ENCODE assay signal across 19 mouse cellular contexts in genomic region chr4:49510236-49510835, GRCm38 (mm10). TPM values are rescaled to one million over a fixed set of nuclear protein-coding genes. Genes with fewer than 3 reads are reported as not detected.
DNase-seq lines count a peak whose midpoint lies in the region; ATAC-seq lines count a peak whose summit lies in the region.
"Not testable (repeated sequence)": the region's sequence is repeated elsewhere in the genome, so short reads cannot be mapped to it uniquely, and the experiment has no call there.
"Had no signal": no experiment of that assay in that cellular context is flagged by ENCODE, and none has a peak within 500 bp of the region (broad histone marks: within the 10 kb centered on the region; RNA-seq: fewer than 3 reads in every experiment).

No protein-coding gene starts in this region.

- H3K27ac ChIP-seq in intestine, embryonic 16.5 days (ENCODE audit: low read length); liver, embryonic 12.5 days; liver, embryonic 15.5 days (replicated peaks); stomach, embryonic 16.5 days (ENCODE audit: low read length): not testable (repeated sequence)

- not testable (repeated sequence) for H3K27me3 ChIP-seq in intestine, embryonic 16.5 days (replicated peaks; ENCODE audit: control insufficient read depth, insufficient read depth, low read length); liver, embryonic 12.5 days (replicated peaks); liver, embryonic 15.5 days; stomach, embryonic 16.5 days (ENCODE audit: control insufficient read depth, insufficient read depth, low read length)

- H3K4me2 ChIP-seq in intestine, embryonic 16.5 days (ENCODE audit: low read depth, low read length); liver, embryonic 12.5 days; liver, embryonic 15.5 days; stomach, embryonic 16.5 days (ENCODE audit: low read depth, low read length): not testable (repeated sequence)

- H3K4me3 ChIP-seq in intestine, embryonic 16.5 days (ENCODE audit: low read length); liver, embryonic 12.5 days; liver, embryonic 15.5 days (replicated peaks); stomach, embryonic 16.5 days (replicated peaks; ENCODE audit: low read length): not testable (repeated sequence)

- not testable (repeated sequence) for H3K4me1 ChIP-seq in intestine, embryonic 16.5 days (ENCODE audit: control insufficient read depth, insufficient read depth, low read length); liver, embryonic 12.5 days; stomach, embryonic 16.5 days (ENCODE audit: control insufficient read depth, insufficient read depth, low read length)
- H3K4me1 ChIP-seq in liver, embryonic 15.5 days (replicated peaks), result peaks cover 10% of the 10 kb centered on the region

- peak; percentile 65 for DNase-seq in kidney, adult 9 months

- not testable (repeated sequence) for H3K9me3 ChIP-seq in intestine, embryonic 16.5 days (ENCODE audit: control insufficient read depth, low read length); liver, embryonic 12.5 days (replicated peaks); liver, embryonic 15.5 days (replicated peaks); stomach, embryonic 16.5 days (replicated peaks; ENCODE audit: control insufficient read depth, low read length)

- not testable (repeated sequence) for H3K9ac ChIP-seq in intestine, embryonic 16.5 days (ENCODE audit: low read depth, low read length); liver, embryonic 12.5 days; liver, embryonic 15.5 days; stomach, embryonic 16.5 days (ENCODE audit: low read length)

- 50% methylated on average over 1 of the region's 1 CpGs for WGBS in intestine, embryonic 16.5 days
- 79% methylated on average over 1 of the region's 1 CpGs for WGBS in liver, embryonic 12.5 days (ENCODE audit: insufficient replicate concordance)
- 74% methylated on average over 1 of the region's 1 CpGs for WGBS in liver, embryonic 15.5 days (ENCODE audit: insufficient replicate concordance)
- 57% methylated on average over 1 of the region's 1 CpGs for WGBS in stomach, embryonic 16.5 days

- ATAC-seq in intestine, embryonic 16.5 days, result peak; percentile 37
- ATAC-seq in liver, embryonic 12.5 days, result peak; percentile 45; the same call in 1 of the 2 replicates
- peak; percentile 66 for ATAC-seq in liver, embryonic 15.5 days (ENCODE audit: insufficient read depth)
- 0 out of 2 replicates have a peak, but pooled peaks have one; percentile 13 for ATAC-seq in stomach, embryonic 16.5 days (ENCODE audit: insufficient read depth, low FRiP score)

- not testable (repeated sequence) for H3K36me3 ChIP-seq in intestine, embryonic 16.5 days (ENCODE audit: control insufficient read depth, insufficient read depth, low read length)
- peaks cover 30% of the 10 kb centered on the region for H3K36me3 ChIP-seq in liver, embryonic 12.5 days
- H3K36me3 ChIP-seq in liver, embryonic 15.5 days (replicated peaks), result peaks cover 27% of the 10 kb centered on the region
- H3K36me3 ChIP-seq in stomach, embryonic 16.5 days (ENCODE audit: control insufficient read depth, insufficient read depth, low read length), result peaks cover 17% of the 10 kb centered on the region

RNA-seq across cellular contexts. Expression of gene Baat, which starts 4.0 kb away (rescaled TPM):
- polyA plus RNA-seq in intestine, embryonic 16.5 days (2015; fragmentation: Nextera tagmentation; extraction: Ambion mirVana), result 0.20 and 0.53 TPM in 2 replicates
- 0.21 and 0.37 TPM in 2 replicates for polyA plus RNA-seq in liver, embryonic 12.5 days (2016; fragmentation: Nextera tagmentation; extraction: Ambion mirVana)
- 1.5 and 2.2 TPM in 2 replicates for polyA plus RNA-seq in liver, embryonic 15.5 days (2015; fragmentation: Nextera tagmentation; extraction: Ambion mirVana)
- polyA plus RNA-seq in stomach, embryonic 16.5 days (2015; fragmentation: Nextera tagmentation; extraction: Ambion mirVana), result 0.06 and 0.36 TPM in 2 replicates
- polyA plus RNA-seq: activated CD4-positive, CD25-positive, alpha-beta regulatory T cell, adult 4 months; CD4-positive, CD25-positive, alpha-beta regulatory T cell, adult 4 months; embryonic facial prominence, embryonic 13.5 days; erythroblast, embryonic 14.5 days; forebrain, embryonic 15.5 days; gonadal fat pad, adult 2 months; heart, embryonic 12.5 days; heart, embryonic 15.5 days; hindbrain, embryonic 13.5 days; hindbrain, embryonic 16.5 days had no signal

RNA-seq across cellular contexts. Expression of gene Mrpl50, which starts 10.6 kb away (rescaled TPM):
- polyA plus RNA-seq in intestine, embryonic 16.5 days (2015; fragmentation: Nextera tagmentation; extraction: Ambion mirVana), result 90.7 and 98.9 TPM in 2 replicates
- polyA plus RNA-seq in liver, embryonic 12.5 days (2016; fragmentation: Nextera tagmentation; extraction: Ambion mirVana), result 65.8 and 67.3 TPM in 2 replicates
- 50.6 and 51.5 TPM in 2 replicates for polyA plus RNA-seq in liver, embryonic 15.5 days (2015; fragmentation: Nextera tagmentation; extraction: Ambion mirVana)
- 86.3 and 87.7 TPM in 2 replicates for polyA plus RNA-seq in stomach, embryonic 16.5 days (2015; fragmentation: Nextera tagmentation; extraction: Ambion mirVana)

RNA-seq across cellular contexts. Expression of gene Zfp189, which starts 10.6 kb away (rescaled TPM):
- 4.4 and 4.8 TPM in 2 replicates for polyA plus RNA-seq in intestine, embryonic 16.5 days (2015; fragmentation: Nextera tagmentation; extraction: Ambion mirVana)
- 4.3 and 4.6 TPM in 2 replicates for polyA plus RNA-seq in liver, embryonic 12.5 days (2016; fragmentation: Nextera tagmentation; extraction: Ambion mirVana)
- polyA plus RNA-seq in liver, embryonic 15.5 days (2015; fragmentation: Nextera tagmentation; extraction: Ambion mirVana), result 3.1 and 3.3 TPM in 2 replicates
- 5.8 and 6.0 TPM in 2 replicates for polyA plus RNA-seq in stomach, embryonic 16.5 days (2015; fragmentation: Nextera tagmentation; extraction: Ambion mirVana)
- polyA plus RNA-seq: erythroblast, embryonic 14.5 days had no signal

RNA-seq across cellular contexts. Expression of gene Acnat1, which starts 36.6 kb away (rescaled TPM):
- polyA plus RNA-seq in intestine, embryonic 16.5 days (2015; fragmentation: Nextera tagmentation; extraction: Ambion mirVana), result 5.7 and 6.8 TPM in 2 replicates
- polyA plus RNA-seq in liver, embryonic 12.5 days (2016; fragmentation: Nextera tagmentation; extraction: Ambion mirVana), result 0.18 and 0.37 TPM in 2 replicates
- 0.79 and 0.93 TPM in 2 replicates for polyA plus RNA-seq in liver, embryonic 15.5 days (2015; fragmentation: Nextera tagmentation; extraction: Ambion mirVana)
- 2.4 TPM in 2 replicates for polyA plus RNA-seq in stomach, embryonic 16.5 days (2015; fragmentation: Nextera tagmentation; extraction: Ambion mirVana)
- polyA plus RNA-seq: activated CD4-positive, CD25-positive, alpha-beta regulatory T cell, adult 4 months; C2C12; CD4-positive, CD25-positive, alpha-beta regulatory T cell, adult 4 months; embryonic facial prominence, embryonic 13.5 days; erythroblast, embryonic 14.5 days; forebrain, embryonic 12.5 days; forebrain, embryonic 15.5 days; heart, embryonic 12.5 days; heart, embryonic 15.5 days; hindbrain, embryonic 10.5 days; hindbrain, embryonic 13.5 days; hindbrain, embryonic 16.5 days had no signal

RNA-seq across cellular contexts. Expression of gene Aldob, which starts 39.0 kb away (rescaled TPM):
- polyA plus RNA-seq in intestine, embryonic 16.5 days (2015; fragmentation: Nextera tagmentation; extraction: Ambion mirVana), result 572 and 696 TPM in 2 replicates
- 54.0 and 57.6 TPM in 2 replicates for polyA plus RNA-seq in liver, embryonic 12.5 days (2016; fragmentation: Nextera tagmentation; extraction: Ambion mirVana)
- 338 and 390 TPM in 2 replicates for polyA plus RNA-seq in liver, embryonic 15.5 days (2015; fragmentation: Nextera tagmentation; extraction: Ambion mirVana)
- polyA plus RNA-seq in stomach, embryonic 16.5 days (2015; fragmentation: Nextera tagmentation; extraction: Ambion mirVana), result 68.3 and 84.5 TPM in 2 replicates
- polyA plus RNA-seq: activated CD4-positive, CD25-positive, alpha-beta regulatory T cell, adult 4 months; C2C12; CD4-positive, CD25-positive, alpha-beta regulatory T cell, adult 4 months; embryonic facial prominence, embryonic 10.5 days; embryonic facial prominence, embryonic 13.5 days; erythroblast, embryonic 14.5 days; hindbrain, embryonic 10.5 days; hindbrain, embryonic 13.5 days had no signal

Comparison
In these comparisons a context has a peak if more than half of its experiments do, and no peak if none do; other contexts are left out.
1. ATAC-seq: peak in every context shown above with its lines; median percentile 66 in liver, embryonic 15.5 days; 45 in liver, embryonic 12.5 days; 37 in intestine, embryonic 16.5 days; 13 in stomach, embryonic 16.5 days.